Mouse (Mus musculus): ENCODE measurements around the gene Ifi35. TPM values are rescaled to one million over a fixed set of nuclear protein-coding genes. Genes with fewer than 3 reads are reported as not detected.
A peak's percentile ranks its signal among the peaks of the same experiment; 100 is the strongest.
"Not testable (repeated sequence)": the region's sequence is repeated elsewhere in the genome, so short reads cannot be mapped to it uniquely, and the experiment has no call there.

Gene Ifi35
- total and polyA plus RNA-seq, 2 experiments from 2014 or later, result 3.9 to 5.3 TPM

GRCm38 (mm10) chr11:101464211-101465100 is 16.2 kb downstream of the Ifi35 start, which contains the start of gene Rnd2:
Rnd2 (plus strand) TSS chr11:101464999.
- H3K9ac ChIP-seq (replicated peaks; ENCODE audit: low read length), result peak within 1 kb of the TSS; percentile 74
- 10% methylated on average over 12 of the region's 12 CpGs for WGBS
- H3K9me3 ChIP-seq (ENCODE audit: low read length), result no peaks in the 10 kb centered on the region
- peaks cover 24% of the 10 kb centered on the region for H3K4me1 ChIP-seq (ENCODE audit: insufficient read depth, low read length)
- H3K27me3 ChIP-seq (ENCODE audit: insufficient read depth, low read length), result no peaks in the 10 kb centered on the region
- DNase-seq (ENCODE audit: low spot score) (no peak), ATAC-seq (no peak; the same call in 1 of the 2 replicates)
- H3K4me2 ChIP-seq (ENCODE audit: low read depth, low read length), result peak within 1 kb of the TSS; percentile 75
- peaks cover 22% of the 10 kb centered on the region for H3K36me3 ChIP-seq (ENCODE audit: insufficient read depth, low read length)
- H3K4me3 ChIP-seq (ENCODE audit: low read length), result peak within 1 kb of the TSS; percentile 77
- H3K27ac ChIP-seq, result peak within 1 kb of the TSS; percentile 86
- no peak for TF ChIP-seq CTCF (IDR thresholded peaks at IDR 0.05; ENCODE audit: low read depth)

GRCm38 (mm10) chr11:101465101-101465868 is 17.1 kb downstream of the Ifi35 start:
- peaks cover 24% of the 10 kb centered on the region for H3K4me1 ChIP-seq (ENCODE audit: insufficient read depth, low read length)
- under 1% methylated on average over 51 of the region's 51 CpGs for WGBS

GRCm38 (mm10) chr11:101465869-101466551 is 17.8 kb downstream of the Ifi35 start, which contains the start of gene Vat1:
Vat1 (minus strand) TSS chr11:101466230.
- Histone ChIP-seq H3K9me3 (ENCODE audit: low read length) (no peaks in the 10 kb centered on the region), H3K27ac (peak within 1 kb of the TSS; percentile 89), H3K4me1 (ENCODE audit: insufficient read depth, low read length) (peaks cover 24% of the 10 kb centered on the region), H3K9ac (replicated peaks; ENCODE audit: low read length) (peak within 1 kb of the TSS; percentile 74), H3K27me3 (ENCODE audit: insufficient read depth, low read length) (no peaks in the 10 kb centered on the region), H3K4me2 (ENCODE audit: low read depth, low read length) (peak within 1 kb of the TSS; percentile 75), H3K4me3 (ENCODE audit: low read length) (peak within 1 kb of the TSS; percentile 78), H3K36me3 (ENCODE audit: insufficient read depth, low read length) (peaks cover 11% of the 10 kb centered on the region; the same call in 1 of the 2 replicates)
- DNase-seq (ENCODE audit: low spot score) (peak; percentile 91), ATAC-seq (peak; percentile 60)
- TF ChIP-seq CTCF (IDR thresholded peaks at IDR 0.05; ENCODE audit: low read depth), result 0 out of 2 replicates have a peak, but pooled peaks have one; percentile 3
- 3% methylated on average over 57 of the region's 60 CpGs for WGBS

More at GRCm38 (mm10) chr11:101465101-101465868, 17.1 kb downstream of the Ifi35 start:
- Histone ChIP-seq H3K36me3 (ENCODE audit: insufficient read depth, low read length) (peaks cover 13% of the 10 kb centered on the region), H3K9ac (replicated peaks; ENCODE audit: low read length) (peak overlapping the region; percentile 74), H3K4me3 (ENCODE audit: low read length) (peak overlapping the region; percentile 77), H3K27ac (peak overlapping the region; percentile 86), H3K4me2 (ENCODE audit: low read depth, low read length) (peak overlapping the region; percentile 75), H3K27me3 (ENCODE audit: insufficient read depth, low read length) (no peaks in the 10 kb centered on the region), H3K9me3 (ENCODE audit: low read length) (no peaks in the 10 kb centered on the region)
- peak; percentile 78 for DNase-seq (ENCODE audit: low spot score)
- peak; percentile 59 for ATAC-seq
- TF ChIP-seq CTCF (IDR thresholded peaks at IDR 0.05; ENCODE audit: low read depth), result peak; percentile 48

- DNase-seq (ENCODE audit: low spot score); H3K27ac ChIP-seq; ATAC-seq; H3K27me3 ChIP-seq (ENCODE audit: insufficient read depth, low read length); H3K9me3 ChIP-seq (ENCODE audit: low read length); H3K9ac ChIP-seq (replicated peaks; ENCODE audit: low read length): not testable (repeated sequence)
- H3K4me3 ChIP-seq (ENCODE audit: low read length), result peak overlapping the region; percentile 77
- H3K4me1 ChIP-seq (ENCODE audit: insufficient read depth, low read length), result peaks cover 24% of the 10 kb centered on the region
- TF ChIP-seq CTCF (IDR thresholded peaks at IDR 0.05; ENCODE audit: low read depth), result 0 out of 2 replicates have a peak, but pooled peaks have one; percentile 0
- peaks cover 11% of the 10 kb centered on the region; the same call in 1 of the 2 replicates for H3K36me3 ChIP-seq (ENCODE audit: insufficient read depth, low read length)
- WGBS, result 51% methylated on average over 5 of the region's 5 CpGs
- peak overlapping the region; percentile 75 for H3K4me2 ChIP-seq (ENCODE audit: low read depth, low read length)
Observed at GRCm38 (mm10) chr11:101466552-101466950, 18.3 kb downstream of the Ifi35 start.

- under 1% methylated on average over 45 of the region's 54 CpGs for WGBS
- peak overlapping the region; percentile 83 for H3K9ac ChIP-seq (replicated peaks; ENCODE audit: low read length)
- peak overlapping the region; percentile 89 for H3K27ac ChIP-seq
- H3K9me3 ChIP-seq (ENCODE audit: low read length), result no peaks in the 10 kb centered on the region
- DNase-seq (ENCODE audit: low spot score), result peak; percentile 91
- peak; percentile 79 for ATAC-seq
- TF ChIP-seq CTCF (IDR thresholded peaks at IDR 0.05; ENCODE audit: low read depth), result peak; percentile 74
- peak overlapping the region; percentile 78 for H3K4me3 ChIP-seq (ENCODE audit: low read length)
- H3K36me3 ChIP-seq (ENCODE audit: insufficient read depth, low read length), result peaks cover 3% of the 10 kb centered on the region; the same call in 1 of the 2 replicates
- peak overlapping the region; percentile 73 for H3K4me2 ChIP-seq (ENCODE audit: low read depth, low read length)
- H3K4me1 ChIP-seq (ENCODE audit: insufficient read depth, low read length), result peaks cover 20% of the 10 kb centered on the region
- H3K27me3 ChIP-seq (ENCODE audit: insufficient read depth, low read length), result no peaks in the 10 kb centered on the region
Observed at GRCm38 (mm10) chr11:101467477-101468262, 19.5 kb downstream of the Ifi35 start.

Data from hindbrain, postnatal 0 days (tissue).